Mouse (Mus musculus): ENCODE data around the gene Tnfrsf23.

- TF ChIP-seq CTCF (IDR thresholded peaks at IDR 0.05) = no peak
- no peak for TF ChIP-seq EP300 (IDR thresholded peaks at IDR 0.05)
Measured at GRCm38 (mm10) chr7:143628540-143628939, 57.1 kb downstream of the Tnfrsf23 start, which contains the start of gene Tnfrsf26.
